Comparison of ENCODE assay signal across 27 mouse cellular contexts in the genomic region with DNA sequence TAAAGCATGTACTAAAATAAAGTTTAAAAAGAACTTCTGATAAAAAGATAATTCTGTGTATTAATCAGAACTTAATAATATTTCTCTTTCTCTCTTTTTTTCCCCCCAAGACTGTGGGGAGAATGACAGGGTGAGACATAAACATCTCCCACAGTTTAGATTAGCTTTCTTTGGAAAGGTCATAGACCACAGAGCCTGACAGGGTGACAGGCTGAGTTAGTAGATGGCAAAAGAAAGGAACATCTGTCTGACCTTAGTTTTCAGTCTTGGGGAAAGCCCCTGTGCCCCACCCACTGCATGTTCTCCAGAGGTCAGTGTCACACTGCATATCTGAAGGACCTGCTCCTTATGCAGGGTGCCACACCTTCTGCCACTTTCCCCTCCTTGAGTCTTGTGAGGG.
DNase-seq lines count a peak whose midpoint lies in the region; ATAC-seq and TF ChIP-seq lines count a peak whose summit lies in the region.
"Had no signal": no experiment of that assay in that cellular context is flagged by ENCODE, and none has a peak within 500 bp of the region (broad histone marks: within the 10 kb centered on the region; RNA-seq: fewer than 3 reads in every experiment).

No protein-coding gene starts in this region.

- no peak overlapping the region for H3K4me3 ChIP-seq in lung, embryonic 14.5 days (ENCODE audit: low read depth, low read length)
- no peak overlapping the region for H3K4me3 ChIP-seq in lung, adult 2 months (replicated peaks; ENCODE audit: extremely low read depth, low read depth, low read length)
- no peak overlapping the region for H3K4me3 ChIP-seq in CH12.LX (replicated peaks in 1 of 3; ENCODE audit: low read depth in 2 of 3, low read length in 2 of 3, poor library complexity in 1 of 3)
- H3K4me3 ChIP-seq in lung, embryonic 16.5 days (ENCODE audit: low read length) = no peak overlapping the region
- H3K4me3 ChIP-seq in forebrain, embryonic 10.5 days = no peak overlapping the region
- no peak overlapping the region for H3K4me3 ChIP-seq in hindbrain, postnatal 0 days (ENCODE audit: low read length)
- H3K4me3 ChIP-seq: gastrocnemius, adult 2 months; heart, embryonic 12.5 days; heart, embryonic 15.5 days; hindbrain, embryonic 10.5 days; hindbrain, embryonic 13.5 days had no signal

- no peaks in the 10 kb centered on the region for H3K27me3 ChIP-seq in lung, embryonic 14.5 days (ENCODE audit: insufficient read depth, low read length)
- no peaks in the 10 kb centered on the region for H3K27me3 ChIP-seq in CH12.LX (replicated peaks)
- H3K27me3 ChIP-seq in lung, embryonic 16.5 days (ENCODE audit: control insufficient read depth, insufficient read depth, low read depth, low read length) = no peaks in the 10 kb centered on the region
- peaks cover 10% of the 10 kb centered on the region for H3K27me3 ChIP-seq in forebrain, embryonic 10.5 days (ENCODE audit: poor library complexity, severe bottlenecking)
- no peaks in the 10 kb centered on the region for H3K27me3 ChIP-seq in hindbrain, postnatal 0 days (ENCODE audit: insufficient read depth, low read length)
- H3K27me3 ChIP-seq: heart, embryonic 12.5 days; heart, embryonic 15.5 days; hindbrain, embryonic 13.5 days had no signal

- in situ Hi-C loops in CH12.LX (cut with MboI; ENCODE audit: low pct_ligation_motif_present, low pct_unique_long_range_greater_than_20kb, low sequenced_read_pairs) = no loop called here

- H3K4me1 ChIP-seq in lung, embryonic 14.5 days (ENCODE audit: insufficient read depth) = no peaks in the 10 kb centered on the region
- H3K4me1 ChIP-seq in lung, adult 2 months (ENCODE audit: control insufficient read depth, insufficient read depth, low read length) = no peaks in the 10 kb centered on the region
- H3K4me1 ChIP-seq in CH12.LX (ENCODE audit: control insufficient read depth in 1 of 2, insufficient read depth in 2 of 2) = peaks cover 0 to 10% of the 10 kb centered on the region in 2 experiments; a peak in 2 of 4 replicates
- peaks cover 11% of the 10 kb centered on the region; the same call in 1 of the 2 replicates for H3K4me1 ChIP-seq in lung, embryonic 16.5 days (replicated peaks; ENCODE audit: control insufficient read depth, insufficient read depth, low read length)
- peaks cover 11% of the 10 kb centered on the region for H3K4me1 ChIP-seq in forebrain, embryonic 10.5 days
- no peaks in the 10 kb centered on the region for H3K4me1 ChIP-seq in hindbrain, postnatal 0 days (ENCODE audit: insufficient read depth, low read length)
- H3K4me1 ChIP-seq: heart, embryonic 12.5 days; heart, embryonic 15.5 days; hindbrain, embryonic 13.5 days had no signal

- no peak overlapping the region for H3K27ac ChIP-seq in lung, embryonic 14.5 days (ENCODE audit: low read depth)
- H3K27ac ChIP-seq in CH12.LX (ENCODE audit: insufficient read depth, low read depth) = no peak overlapping the region
- H3K27ac ChIP-seq in lung, embryonic 16.5 days (ENCODE audit: low read length) = no peak overlapping the region
- no peak overlapping the region for H3K27ac ChIP-seq in forebrain, embryonic 10.5 days
- no peak overlapping the region for H3K27ac ChIP-seq in hindbrain, postnatal 0 days
- H3K27ac ChIP-seq: gastrocnemius, adult 2 months; heart, embryonic 15.5 days; hindbrain, embryonic 10.5 days; hindbrain, embryonic 13.5 days had no signal

- peak; percentile 84 for DNase-seq in lung, embryonic 14.5 days
- DNase-seq in lung, adult 2 months = no peak
- DNase-seq in CH12.LX (ENCODE audit: extremely low read depth) = peak; percentile 9
- DNase-seq in lung, postnatal 14 days = peak; percentile 11
- no peak for DNase-seq in forebrain, embryonic 10.5 days (ENCODE audit: extremely low spot score, low spot score)
- no peak for DNase-seq in hindbrain, postnatal 0 days (ENCODE audit: low spot score)
- DNase-seq in testis, postnatal 14 days (ENCODE audit: low spot score) = no peak
- DNase-seq: adrenal gland, adult 8-10 months; adrenal gland, postnatal 25 days; cerebellum, adult 11-12 months; cerebellum, adult 8-10 months; cerebellum, postnatal 10 days; cerebellum, postnatal 36 days; forebrain, postnatal 0 days; gastrocnemius, adult 2 months; gastrocnemius, postnatal 25 days; heart, adult 18-20 months; heart, postnatal 10 days; heart, postnatal 36 days had no signal

- H3K4me2 ChIP-seq in lung, embryonic 14.5 days = no peak overlapping the region
- H3K4me2 ChIP-seq in CH12.LX (ENCODE audit: insufficient read depth, low read depth, poor library complexity, severe bottlenecking) = peak overlapping the region; percentile 19
- H3K4me2 ChIP-seq in lung, embryonic 16.5 days (ENCODE audit: low read depth, low read length) = no peak overlapping the region
- H3K4me2 ChIP-seq in hindbrain, postnatal 0 days (ENCODE audit: low read depth, low read length) = no peak overlapping the region
- H3K4me2 ChIP-seq: heart, embryonic 12.5 days; heart, embryonic 15.5 days; hindbrain, embryonic 13.5 days had no signal

- no peak; the same call in 1 of the 2 replicates for TF ChIP-seq RAD21 in CH12.LX (IDR thresholded peaks at IDR 0.05; ENCODE audit: low read depth, low read length)

- no peak for TF ChIP-seq CTCF in lung, embryonic 14.5 days (IDR thresholded peaks at IDR 0.05; ENCODE audit: low read depth)
- no peak for TF ChIP-seq CTCF in lung, adult 2 months (IDR thresholded peaks at IDR 0.05; ENCODE audit: insufficient read depth, low read length)
- no peak for TF ChIP-seq CTCF in CH12.LX (conservative IDR thresholded peaks at IDR 0.05 in 1 of 2, IDR thresholded peaks at IDR 0.05 in 1 of 2; ENCODE audit: low read depth in 2 of 2, low read length in 2 of 2)
- no peak for TF ChIP-seq CTCF in hindbrain, postnatal 0 days (IDR thresholded peaks at IDR 0.05; ENCODE audit: low read depth)

- no peak overlapping the region for H3K9ac ChIP-seq in lung, embryonic 14.5 days
- no peak overlapping the region for H3K9ac ChIP-seq in CH12.LX (ENCODE audit: insufficient read depth, low read depth)
- no peak overlapping the region for H3K9ac ChIP-seq in lung, embryonic 16.5 days (ENCODE audit: low read length)
- H3K9ac ChIP-seq in hindbrain, postnatal 0 days (replicated peaks; ENCODE audit: low read length) = no peak overlapping the region
- H3K9ac ChIP-seq: forebrain, postnatal 0 days; heart, embryonic 12.5 days; heart, embryonic 15.5 days; hindbrain, embryonic 13.5 days had no signal

- dilution Hi-C loops in CH12.LX (cut with MboI; ENCODE audit: extremely low pct_ligation_motif_present, extremely low pct_unique_long_range_greater_than_20kb, low sequenced_read_pairs) = no loop called here

- H3K79me2 ChIP-seq in CH12.LX (replicated peaks; ENCODE audit: control insufficient read depth, extremely low read depth, insufficient read depth, poor library complexity, severe bottlenecking) = no peaks in the 10 kb centered on the region

- no peaks in the 10 kb centered on the region for H3K36me3 ChIP-seq in lung, embryonic 14.5 days (ENCODE audit: insufficient read depth)
- no peaks in the 10 kb centered on the region for H3K36me3 ChIP-seq in CH12.LX (replicated peaks in 1 of 2; ENCODE audit: control insufficient read depth in 1 of 2, insufficient read depth in 1 of 2, low read length in 1 of 2)
- H3K36me3 ChIP-seq in lung, embryonic 16.5 days (ENCODE audit: control insufficient read depth, insufficient read depth, low read length) = no peaks in the 10 kb centered on the region
- H3K36me3 ChIP-seq in forebrain, embryonic 10.5 days (replicated peaks) = no peaks in the 10 kb centered on the region
- H3K36me3 ChIP-seq in hindbrain, postnatal 0 days (ENCODE audit: insufficient read depth, low read length) = peaks cover 12% of the 10 kb centered on the region; the same call in 1 of the 2 replicates
- H3K36me3 ChIP-seq: heart, embryonic 12.5 days; heart, embryonic 15.5 days; hindbrain, embryonic 10.5 days had no signal

- no peaks in the 10 kb centered on the region for H3K9me3 ChIP-seq in lung, embryonic 14.5 days (ENCODE audit: low read depth, low read length)
- no peaks in the 10 kb centered on the region for H3K9me3 ChIP-seq in CH12.LX (replicated peaks; ENCODE audit: low read length)
- no peaks in the 10 kb centered on the region for H3K9me3 ChIP-seq in lung, embryonic 16.5 days (ENCODE audit: control insufficient read depth, low read length)
- H3K9me3 ChIP-seq in forebrain, embryonic 10.5 days = no peaks in the 10 kb centered on the region
- H3K9me3 ChIP-seq in hindbrain, postnatal 0 days (ENCODE audit: low read length) = no peaks in the 10 kb centered on the region
- H3K9me3 ChIP-seq: heart, embryonic 12.5 days; heart, embryonic 15.5 days; hindbrain, embryonic 10.5 days; hindbrain, embryonic 13.5 days had no signal

- peak; percentile 81 for ATAC-seq in lung, embryonic 14.5 days (ENCODE audit: insufficient read depth)
- ATAC-seq in lung, embryonic 16.5 days (ENCODE audit: low read depth) = peak; percentile 81
- ATAC-seq in hindbrain, postnatal 0 days = no peak
- ATAC-seq: activated CD4-positive, CD25-positive, alpha-beta regulatory T cell, adult 4 months; forebrain, embryonic 14.5 days; forebrain, postnatal 0 days; hindbrain, embryonic 16.5 days had no signal

- TF ChIP-seq EP300 in CH12.LX (IDR thresholded peaks at IDR 0.05; ENCODE audit: low read length) = no peak

- TF ChIP-seq POLR2A in lung, adult 2 months (IDR thresholded peaks at IDR 0.05; ENCODE audit: borderline replicate concordance, extremely low read depth, low read depth, low read length) = no peak
- no peak for TF ChIP-seq POLR2A in CH12.LX (IDR thresholded peaks at IDR 0.05; ENCODE audit: low read depth, low read length)

TF ChIP-seq in CH12.LX, 34 proteins besides CTCF, POLR2A, EP300 and RAD21:
- TF ChIP-seq TCF12 (IDR thresholded peaks at IDR 0.05; ENCODE audit: low read depth, low read length) (0 out of 2 replicates have a peak, but pooled peaks have one; percentile 13), ZKSCAN1 (IDR thresholded peaks at IDR 0.05; ENCODE audit: borderline replicate concordance, low read depth, low read length) (no peak), ZNF384 (IDR thresholded peaks at IDR 0.05; ENCODE audit: low read depth, low read length) (no peak), GABPA (IDR thresholded peaks at IDR 0.05; ENCODE audit: insufficient replicate concordance, low read depth, low read length) (no peak)

Comparison
In these comparisons a context has a peak if more than half of its experiments do, and no peak if none do; other contexts are left out.
1. DNase-seq: peak in lung, embryonic 14.5 days (single experiment), CH12.LX (single experiment) and lung, postnatal 14 days (single experiment); none in lung, adult 2 months (single experiment), forebrain, embryonic 10.5 days (single experiment), hindbrain, postnatal 0 days (single experiment) and testis, postnatal 14 days (single experiment).